Mouse (Mus musculus) thymus, adult 2 months (tissue): Measurements from ENCODE around the gene Rbm44. TPM values are rescaled to one million over a fixed set of nuclear protein-coding genes. Genes with fewer than 3 reads are reported as not detected.

Experiments
- DNase-seq: peaks from one replicate; pipeline ENCODE4 v3.0.0; 2021
- H3K27ac ChIP-seq: fragments of 200-500 bp; 2 replicates; pipeline ENCODE4 v1.5.1; 2012; ENCODE audit warnings: low read length, control low read depth; ENCODE audit not compliant: control insufficient read depth, insufficient read depth
- H3K27me3 ChIP-seq: fragments of 200-500 bp; 2 replicates; pipeline ENCODE4 v1.6.1; 2012; ENCODE audit warnings: mild to moderate bottlenecking, low read length, moderate library complexity, mixed read lengths; ENCODE audit not compliant: control insufficient read depth, insufficient read depth
- H3K36me3 ChIP-seq: fragments of 200-500 bp; 2 replicates; pipeline ENCODE4 v1.6.1; 2012; ENCODE audit warnings: mild to moderate bottlenecking, low read length, moderate library complexity; ENCODE audit not compliant: control insufficient read depth, insufficient read depth
- H3K4me1 ChIP-seq: fragments of 200-500 bp; replicated peaks from 2 replicates; pipeline ENCODE4 v1.6.1; 2012; ENCODE audit warnings: low read length; ENCODE audit not compliant: control insufficient read depth, insufficient read depth
- H3K4me3 ChIP-seq: fragments of 200-500 bp; 2 replicates; pipeline ENCODE4 v1.5.1; 2012; ENCODE audit warnings: mild to moderate bottlenecking, low read length, control low read depth, moderate library complexity; ENCODE audit not compliant: control insufficient read depth, insufficient read depth
- CTCF ChIP-seq: fragments of 200-500 bp; IDR thresholded peaks from 2 replicates; pipeline ENCODE4 v1.5.1; 2012; ENCODE audit warnings: mild to moderate bottlenecking, control low read depth, low read length, moderate library complexity, borderline replicate concordance; ENCODE audit not compliant: control insufficient read depth, poor library complexity, insufficient read depth; ENCODE audit errors: extremely low read depth
- POLR2A ChIP-seq: fragments of 200-500 bp; IDR thresholded peaks from 2 replicates; pipeline ENCODE4 v1.6.1; 2012; ENCODE audit warnings: mild to moderate bottlenecking, low read length, control low read depth, moderate library complexity; ENCODE audit not compliant: control insufficient read depth, poor library complexity, insufficient read depth; ENCODE audit errors: extremely low read depth
- WGBS: fragments of 180-500 bp; shearing (Covaris S2); methylation state at CpG from one replicate; pipeline ENCODE4 v1.1.7; 2018; 5-methylcytosine and 5-hydroxymethylcytosine counted together
- polyA plus RNA-seq: library from polyadenylated mRNA; depleted of rRNA; stranded (reverse); fragments of >200 nt; gene quantifications from 2 replicates; pipeline ENCODE4 v1.2.3, GENCODE M21; 2012

The Rbm44 gene
- polyA plus RNA-seq, 1 experiment: 0.27 TPM

DNA sequence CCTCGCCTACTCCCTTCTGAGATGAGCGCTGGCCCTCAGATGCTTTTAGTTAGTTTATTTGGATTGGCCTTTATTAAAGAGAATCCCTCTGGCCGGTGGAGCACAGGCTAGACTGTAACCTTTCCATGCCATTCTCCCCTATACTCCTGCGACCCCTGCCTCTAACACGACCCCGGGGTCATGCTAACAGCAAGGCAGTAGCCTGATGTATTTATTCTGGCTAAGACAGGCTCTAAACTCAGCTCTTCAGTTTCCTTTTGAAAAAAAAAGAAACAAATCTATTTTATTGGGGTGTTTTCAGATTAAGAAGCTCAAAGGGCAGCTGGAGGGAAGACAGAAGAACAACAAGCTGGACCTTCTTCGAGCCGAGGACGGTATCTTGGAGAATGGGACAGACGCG, 22.8 kb upstream of the Rbm44 start:
- Histone ChIP-seq H3K4me3 (no peak overlapping the region), H3K27ac (no peak overlapping the region), H3K4me1 (no peaks in the 10 kb centered on the region), H3K27me3 (no peaks in the 10 kb centered on the region), H3K36me3 (peaks cover 62% of the 10 kb centered on the region)
- DNase-seq: no peak
- no peak for TF ChIP-seq CTCF
- 98% methylated on average over 11 of the region's 11 CpGs for WGBS

DNA sequence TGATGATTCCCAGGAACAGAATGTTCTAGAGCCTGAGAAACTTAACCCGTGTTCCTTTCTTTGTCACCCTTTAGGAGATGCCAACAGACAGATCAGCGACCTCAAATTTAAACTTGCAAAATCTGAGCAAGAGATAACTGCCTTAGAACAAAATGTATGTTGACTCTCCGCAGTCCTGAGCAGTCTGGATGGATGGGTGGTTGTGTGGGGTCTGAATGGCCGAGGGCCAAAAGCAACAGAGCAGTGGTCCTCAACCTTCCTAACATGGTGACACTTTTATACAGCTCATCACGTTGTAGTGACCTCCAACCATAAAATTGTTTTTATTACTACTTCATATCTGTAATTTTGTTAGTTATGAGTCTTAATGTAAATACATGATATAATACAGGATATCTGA, 21.9 kb upstream of the Rbm44 start:
- no peak overlapping the region for H3K27ac ChIP-seq
- TF ChIP-seq CTCF (no peak), POLR2A (no peak)
- H3K4me1 ChIP-seq: no peaks in the 10 kb centered on the region
- no peak overlapping the region for H3K4me3 ChIP-seq
- 97% methylated on average over 5 of the region's 5 CpGs for WGBS
- H3K27me3 ChIP-seq: no peaks in the 10 kb centered on the region
- peaks cover 70% of the 10 kb centered on the region for H3K36me3 ChIP-seq
- no peak for DNase-seq

DNA sequence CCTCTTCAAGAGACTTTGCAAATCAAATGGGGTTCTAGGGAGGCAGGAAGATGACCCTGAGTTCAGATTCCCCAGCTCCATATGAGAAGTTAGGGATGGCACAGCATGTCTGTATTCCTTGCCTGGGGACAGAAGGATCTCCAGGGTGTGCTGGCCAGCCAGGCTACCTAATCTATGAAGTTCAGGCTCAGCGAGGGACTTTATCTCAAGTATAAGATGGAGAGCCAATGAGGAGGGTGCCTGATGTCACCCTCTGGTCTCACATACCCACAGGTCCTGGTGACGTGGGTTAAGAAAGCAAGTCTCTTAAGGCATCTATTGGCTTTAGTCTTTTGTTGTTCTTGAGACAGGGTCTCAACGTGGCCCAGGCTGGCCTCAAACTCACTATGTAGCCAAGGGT, 21.4 kb upstream of the Rbm44 start:
- Histone ChIP-seq H3K36me3 (peaks cover 75% of the 10 kb centered on the region), H3K4me3 (no peak overlapping the region), H3K27me3 (no peaks in the 10 kb centered on the region), H3K4me1 (no peaks in the 10 kb centered on the region), H3K27ac (no peak overlapping the region)
- 97% methylated on average over 3 of the region's 3 CpGs for WGBS
- TF ChIP-seq CTCF: no peak
- no peak for TF ChIP-seq POLR2A
- no peak for DNase-seq

DNA sequence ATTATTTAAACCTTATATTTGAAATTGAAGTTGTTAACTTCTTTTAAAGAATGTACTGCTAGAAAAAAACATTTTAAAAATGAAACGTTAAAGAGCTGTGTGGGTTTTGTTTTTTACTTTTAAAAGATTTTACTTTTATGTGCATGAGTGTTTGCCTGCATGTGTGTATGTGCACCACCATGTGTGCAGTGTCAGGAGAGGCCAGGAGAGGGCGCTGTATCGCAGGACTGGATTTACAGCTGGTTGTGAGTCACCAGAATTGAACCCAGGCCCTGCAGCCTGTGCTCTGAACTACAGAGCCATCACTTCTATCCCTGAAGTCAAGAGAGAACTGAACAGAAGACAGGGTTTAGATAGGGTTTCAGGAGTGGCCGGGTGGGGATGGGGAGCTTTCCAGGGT, 16.0 kb upstream of the Rbm44 start:
- H3K4me1 ChIP-seq: no peaks in the 10 kb centered on the region
- no peaks in the 10 kb centered on the region for H3K27me3 ChIP-seq
- TF ChIP-seq POLR2A (no peak), CTCF (no peak)
- 94% methylated on average over 4 of the region's 4 CpGs for WGBS
- H3K27ac ChIP-seq: no peak overlapping the region
- DNase-seq: no peak
- no peak overlapping the region for H3K4me3 ChIP-seq
- H3K36me3 ChIP-seq: peaks cover 43% of the 10 kb centered on the region

DNA sequence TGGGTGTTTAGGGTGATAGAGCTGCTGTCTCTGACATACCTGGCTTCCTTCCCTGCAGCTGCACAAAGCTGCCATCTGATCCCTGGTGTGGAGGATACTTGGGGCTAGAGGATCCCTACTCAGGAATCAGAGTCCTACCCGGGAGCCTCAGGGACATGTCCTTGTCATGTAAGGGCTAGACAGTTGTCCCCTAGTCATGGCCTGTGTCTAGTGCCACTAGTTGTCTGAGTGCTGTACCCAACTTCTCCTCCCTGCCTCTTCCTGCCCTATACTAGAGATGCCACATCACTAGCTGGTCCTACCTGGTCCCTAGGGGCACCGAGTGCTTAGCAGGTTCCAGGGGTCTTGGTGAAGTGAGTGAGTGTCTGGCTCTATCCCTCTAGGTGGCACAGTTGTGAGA, 7.9 kb upstream of the Rbm44 start:
- Histone ChIP-seq H3K27me3 (no peaks in the 10 kb centered on the region), H3K4me3 (no peak overlapping the region), H3K4me1 (no peaks in the 10 kb centered on the region), H3K27ac (no peak overlapping the region), H3K36me3 (no peaks in the 10 kb centered on the region)
- 79% methylated on average over 2 of the region's 2 CpGs for WGBS
- DNase-seq: no peak
- TF ChIP-seq CTCF: no peak
- no peak for TF ChIP-seq POLR2A

DNA sequence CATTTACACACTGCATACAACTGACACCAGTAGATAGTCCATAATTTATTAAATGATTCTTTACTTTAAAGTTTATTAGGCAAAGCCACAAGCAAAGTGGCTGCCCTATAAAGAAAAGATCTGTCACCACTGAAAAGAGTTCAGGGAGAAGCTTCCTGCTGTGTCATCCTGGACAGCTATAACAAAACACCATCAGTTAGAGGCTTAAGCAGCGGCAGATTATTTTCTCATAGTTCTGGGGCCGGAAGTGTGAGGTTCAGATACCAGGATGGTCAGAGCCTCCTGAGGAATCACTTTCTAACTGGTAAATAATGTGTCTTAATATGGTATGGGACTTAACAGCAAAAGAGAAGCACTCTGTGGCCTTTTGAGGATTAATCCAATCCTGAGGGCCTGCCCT, 6.6 kb downstream of the Rbm44 start:
- TF ChIP-seq POLR2A (no peak), CTCF (no peak)
- WGBS: 74% methylated on average over 2 of the region's 2 CpGs
- H3K4me1 ChIP-seq: no peaks in the 10 kb centered on the region

DNA sequence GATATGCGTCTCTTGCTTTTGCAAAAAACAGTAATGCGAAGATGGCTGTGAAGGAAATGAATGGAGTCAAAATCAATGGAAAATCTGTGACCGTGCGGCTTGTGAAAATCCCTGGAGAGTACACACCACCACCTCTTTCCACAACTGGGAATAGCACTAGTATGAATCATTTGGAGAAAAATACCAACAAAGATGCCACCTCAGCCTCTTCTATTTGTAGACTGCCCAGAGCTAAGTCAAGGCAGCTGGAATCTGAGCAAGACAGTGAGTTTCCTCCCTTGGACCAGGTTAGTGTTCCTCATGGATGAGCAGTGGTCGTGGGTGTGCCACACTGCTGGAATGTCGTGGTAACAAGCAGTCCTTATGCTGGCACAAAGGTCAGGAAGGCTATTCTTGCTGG, 21.9 kb downstream of the Rbm44 start:
- no peak overlapping the region for H3K27ac ChIP-seq
- no peaks in the 10 kb centered on the region for H3K27me3 ChIP-seq
- 91% methylated on average over 6 of the region's 6 CpGs for WGBS
- no peak for DNase-seq
- no peak overlapping the region for H3K4me3 ChIP-seq
- no peaks in the 10 kb centered on the region for H3K36me3 ChIP-seq
- TF ChIP-seq POLR2A: no peak
- TF ChIP-seq CTCF: no peak
- H3K4me1 ChIP-seq: no peaks in the 10 kb centered on the region

More for the DNA sequence above, 6.6 kb downstream of the Rbm44 start:
- H3K27ac ChIP-seq: no peak overlapping the region
- H3K4me3 ChIP-seq: no peak overlapping the region
- H3K36me3 ChIP-seq: no peaks in the 10 kb centered on the region
- no peak for DNase-seq
- H3K27me3 ChIP-seq: no peaks in the 10 kb centered on the region
